Mouse (Mus musculus): ENCODE results near the gene Tpp2.

DNA sequence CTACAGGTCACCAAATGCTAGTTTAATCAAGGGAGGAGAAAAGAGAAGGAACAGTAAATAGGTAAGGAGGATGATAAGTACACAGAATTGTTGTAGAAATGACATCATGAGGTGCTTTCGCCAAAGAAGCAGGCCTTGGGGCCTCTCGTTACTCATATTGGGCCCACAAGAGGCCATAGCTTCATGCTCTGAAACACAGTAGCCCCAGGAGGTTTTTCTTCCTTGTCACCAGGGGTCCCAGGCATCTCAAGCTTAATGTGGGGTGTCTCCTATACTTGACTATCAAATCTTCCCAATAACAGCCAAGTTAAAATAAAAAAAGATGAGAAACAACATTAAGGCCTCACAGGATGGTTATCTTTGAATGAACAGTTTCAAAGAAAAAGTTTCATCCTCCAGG, 18.0 kb upstream of the Tpp2 start:
- no peak for TF ChIP-seq CTCF (IDR thresholded peaks at IDR 0.05; ENCODE audit: insufficient read depth, low read length)
- no peak for TF ChIP-seq POLR2A (IDR thresholded peaks at IDR 0.05; ENCODE audit: borderline replicate concordance, extremely low read depth, low read depth, low read length)

All from lung, adult 2 months (tissue).